ENCODE assay signal across 11 mouse cellular contexts in genomic region chr6:111510768-111511459, GRCm38 (mm10).
"Had no signal": no experiment of that assay in that cellular context is flagged by ENCODE, and none has a peak within 500 bp of the region (broad histone marks: within the 10 kb centered on the region; RNA-seq: fewer than 3 reads in every experiment).

No protein-coding gene starts in this region.

- H3K4me2 ChIP-seq: liver, embryonic 11.5 days; liver, embryonic 15.5 days; lung, embryonic 14.5 days had no signal

- H3K9ac ChIP-seq: liver, embryonic 15.5 days; lung, embryonic 14.5 days had no signal

- H3K4me1 ChIP-seq: limb, embryonic 10.5 days; liver, embryonic 15.5 days had no signal

- H3K9me3 ChIP-seq: limb, embryonic 10.5 days; liver, embryonic 15.5 days had no signal

- DNase-seq: kidney, adult 2 months; kidney, postnatal 25 days; lung, embryonic 14.5 days; lung, postnatal 10 days; lung, postnatal 4 days had no signal

- H3K27ac ChIP-seq: left cerebral cortex, adult 2 months; limb, embryonic 10.5 days; liver, embryonic 15.5 days; stomach, postnatal 0 days had no signal

- H3K36me3 ChIP-seq: limb, embryonic 10.5 days; liver, embryonic 15.5 days had no signal

- H3K27me3 ChIP-seq: liver, embryonic 15.5 days had no signal

- H3K4me3 ChIP-seq: left cerebral cortex, adult 2 months; limb, embryonic 10.5 days; liver, embryonic 15.5 days; myocyte had no signal
